In genomic region chr13:34733780-34734179, GRCm38 (mm10) we compare ENCODE assay signal across 29 mouse cellular contexts. TPM values are rescaled to one million over a fixed set of nuclear protein-coding genes. Genes with fewer than 3 reads are reported as not detected.
A peak's percentile ranks its signal among the peaks of the same experiment; 100 is the strongest.
DNase-seq lines count a peak whose midpoint lies in the region; ATAC-seq and TF ChIP-seq lines count a peak whose summit lies in the region.
"Had no signal": no experiment of that assay in that cellular context is flagged by ENCODE, and none has a peak within 500 bp of the region (broad histone marks: within the 10 kb centered on the region; RNA-seq: fewer than 3 reads in every experiment).

No protein-coding gene starts in this region.

- intact Hi-C loops in left cerebral cortex, postnatal 25 days (cut with DNase I): no loop called here

- no peaks in the 10 kb centered on the region for H3K9me3 ChIP-seq in lung, embryonic 14.5 days (ENCODE audit: low read depth, low read length)
- H3K9me3 ChIP-seq: forebrain, embryonic 10.5 days; hindbrain, embryonic 12.5 days had no signal

- H3ac ChIP-seq in C2C12 (ENCODE audit: control insufficient read depth, insufficient read length, low read depth): no peak overlapping the region

- no peak overlapping the region for H3K9ac ChIP-seq in lung, embryonic 14.5 days
- H3K9ac ChIP-seq: heart, embryonic 13.5 days; hindbrain, embryonic 12.5 days had no signal

- no peak for ATAC-seq in lung, embryonic 14.5 days (ENCODE audit: insufficient read depth)
- peak; percentile 34; the same call in 1 of the 2 replicates for ATAC-seq in megakaryocyte progenitor cell, adult 5-6 weeks (replicated peaks; ENCODE audit: poor library complexity)
- ATAC-seq: activated CD4-positive, CD25-positive, alpha-beta regulatory T cell, adult 4 months; inflammation-experienced regulatory T-cells, adult 6 months; intestine, postnatal 0 days; Patski had no signal

- WGBS in lung, embryonic 14.5 days: 45% methylated on average over 1 of the region's 1 CpGs

- no peaks in the 10 kb centered on the region for H3K79me3 ChIP-seq in C2C12 (ENCODE audit: low read depth)

- no peak overlapping the region for H3K27ac ChIP-seq in lung, embryonic 14.5 days (ENCODE audit: low read depth)
- H3K27ac ChIP-seq: embryonic facial prominence, embryonic 10.5 days; forebrain, embryonic 10.5 days; heart, embryonic 13.5 days; hindbrain, embryonic 12.5 days had no signal

- H3K4me2 ChIP-seq in lung, embryonic 14.5 days: no peak overlapping the region
- H3K4me2 ChIP-seq: heart, embryonic 13.5 days; hindbrain, embryonic 12.5 days had no signal

- peak; percentile 25 for DNase-seq in lung, embryonic 14.5 days
- DNase-seq in lung, postnatal 4 days: no peak
- peak; percentile 51 for DNase-seq in Muller cell, postnatal 12 days (ENCODE audit: inconsistent ontology term)
- DNase-seq in frontal cortex, postnatal 10 days (ENCODE audit: low spot score in 2 of 2): no peak
- DNase-seq in left cerebral cortex, postnatal 25 days (ENCODE audit: low spot score in 2 of 2): no peak
- DNase-seq in thymus, adult 18-20 months: no peak
- DNase-seq: adrenal gland, postnatal 14 days; B cell, adult 2 months; cerebellum, adult 18-20 months; cerebellum, adult 9-11 months; cerebellum, postnatal 36 days; gastrocnemius, postnatal 14 days; heart, postnatal 4 days had no signal

- TF ChIP-seq CTCF in lung, embryonic 14.5 days (IDR thresholded peaks at IDR 0.05; ENCODE audit: low read depth): no peak
- TF ChIP-seq CTCF in C2C12 (IDR thresholded peaks at IDR 0.05; ENCODE audit: control insufficient read depth, insufficient read depth, insufficient read length): no peak

- H3K4me3 ChIP-seq in lung, embryonic 14.5 days (ENCODE audit: low read depth, low read length): no peak overlapping the region
- no peak overlapping the region for H3K4me3 ChIP-seq in C2C12 (ENCODE audit: insufficient read depth, poor library complexity, severe bottlenecking)
- H3K4me3 ChIP-seq: embryonic facial prominence, embryonic 10.5 days; erythroblast, embryonic 14.5 days; forebrain, embryonic 10.5 days; heart, embryonic 13.5 days; hindbrain, embryonic 12.5 days had no signal

- H3K4me1 ChIP-seq in lung, embryonic 14.5 days (ENCODE audit: insufficient read depth): peaks cover 2% of the 10 kb centered on the region; the same call in 1 of the 2 replicates
- H3K4me1 ChIP-seq: embryonic facial prominence, embryonic 10.5 days; hindbrain, embryonic 12.5 days had no signal

- H3K27me3 ChIP-seq in lung, embryonic 14.5 days (ENCODE audit: insufficient read depth, low read length): no peaks in the 10 kb centered on the region
- no peaks in the 10 kb centered on the region for H3K27me3 ChIP-seq in C2C12 (ENCODE audit: control insufficient read depth, insufficient read depth, insufficient read length)
- H3K27me3 ChIP-seq: heart, embryonic 13.5 days; hindbrain, embryonic 12.5 days; Patski had no signal

- H3K36me3 ChIP-seq in lung, embryonic 14.5 days (ENCODE audit: insufficient read depth): no peaks in the 10 kb centered on the region
- no peaks in the 10 kb centered on the region for H3K36me3 ChIP-seq in C2C12 (ENCODE audit: control insufficient read depth, insufficient read depth)
- H3K36me3 ChIP-seq: embryonic facial prominence, embryonic 10.5 days; forebrain, embryonic 10.5 days; heart, embryonic 13.5 days; hindbrain, embryonic 12.5 days had no signal

- H3K79me2 ChIP-seq in C2C12 (ENCODE audit: control insufficient read depth, insufficient read depth): no peaks in the 10 kb centered on the region

TF ChIP-seq in C2C12, 6 proteins besides CTCF, POLR2A, EP300 and RAD21:
- peak; percentile 59 for TF ChIP-seq FOSL1 (IDR thresholded peaks at IDR 0.05; ENCODE audit: insufficient read depth, low read length, poor library complexity, severe bottlenecking)
- no peak for TF ChIP-seq MYOD1 (IDR thresholded peaks at IDR 0.05; ENCODE audit: control insufficient read depth, insufficient read length, low read depth)
- TF ChIP-seq CEBPB (IDR thresholded peaks at IDR 0.05; ENCODE audit: low read depth): no peak
- TF ChIP-seq MAX (IDR thresholded peaks at IDR 0.05): no peak
TF ChIP-seq in C2C12: peak in this region for 1.

RNA-seq across cellular contexts. Expression of gene Fam50b, which starts 0.9 kb away (rescaled TPM):
- 0.15 TPM in 1 of 2 replicates, not detected in the other for polyA plus RNA-seq in lung, embryonic 14.5 days (2014; fragmentation: Nextera tagmentation; extraction: Ambion mirVana)
- not detected for polyA plus RNA-seq in C2C12 (2012; fragmentation: generic; extraction: Trizol)
- not detected in 2 replicates for total RNA-seq in megakaryocyte progenitor cell, adult 5-6 weeks (2015)
- not detected in 2 replicates for total RNA-seq in megakaryocyte progenitor cell, adult 5-6 weeks (2017)
- not detected for total RNA-seq in left cerebral cortex, postnatal 25 days (2021)
- total RNA-seq: adrenal gland, adult 18-20 months; adrenal gland, postnatal 14 days; gastrocnemius, postnatal 14 days; granulocyte monocyte progenitor cell, adult 5-6 weeks; heart, postnatal 4 days had no signal
- polyA plus RNA-seq: activated CD4-positive, CD25-positive, alpha-beta regulatory T cell, adult 4 months; embryonic facial prominence, embryonic 10.5 days; erythroblast, embryonic 14.5 days; forebrain, embryonic 10.5 days; forebrain, embryonic 14.5 days; heart, embryonic 13.5 days; heart, postnatal 0 days; hindbrain, embryonic 16.5 days; inflammation-experienced regulatory T-cells, adult 6 months; Patski had no signal

Comparison
In these comparisons a context has a peak if more than half of its experiments do, and no peak if none do; other contexts are left out.
1. DNase-seq: peak in lung, embryonic 14.5 days (single experiment) and Muller cell, postnatal 12 days (single experiment); none in lung, postnatal 4 days (0 of 2), frontal cortex, postnatal 10 days (0 of 2), left cerebral cortex, postnatal 25 days (0 of 2) and thymus, adult 18-20 months (0 of 2).